Comparison of ENCODE assay signal across 19 mouse cellular contexts in the genomic region with DNA sequence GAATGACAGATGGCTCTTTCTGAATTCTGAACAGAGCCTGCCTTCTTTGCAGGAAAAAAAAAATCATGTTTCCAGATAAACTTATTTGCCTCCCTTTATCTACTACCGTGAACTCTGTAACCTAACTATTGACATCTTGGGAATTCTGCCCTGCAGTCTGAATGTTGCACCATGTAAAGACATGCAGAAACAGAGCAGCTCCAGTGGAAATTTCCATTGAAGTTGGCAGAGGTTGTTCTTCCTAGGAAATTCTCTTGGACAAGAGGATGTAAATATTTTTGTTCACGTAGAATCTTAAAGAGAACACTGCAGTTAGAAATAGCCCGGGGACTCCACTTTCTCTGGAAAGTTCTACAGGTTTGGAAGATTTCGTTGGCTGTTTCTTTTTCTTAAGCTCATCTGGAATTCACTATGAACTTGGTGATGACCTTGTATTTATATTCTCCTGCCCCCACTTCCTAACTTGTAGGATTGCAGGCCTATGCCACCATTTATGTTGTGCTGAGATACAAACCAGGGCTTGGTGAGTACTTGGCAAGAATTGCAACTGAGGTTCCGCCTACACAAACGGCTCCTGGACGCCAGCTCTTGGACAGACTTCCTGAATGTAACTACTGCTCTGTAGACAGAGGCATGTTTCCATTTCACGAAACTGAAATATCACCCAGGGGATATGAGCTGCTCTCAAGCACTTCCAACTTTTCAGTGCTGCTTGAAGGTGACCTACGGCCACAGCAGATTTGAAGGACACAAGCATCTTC.
DNase-seq lines count a peak whose midpoint lies in the region; ATAC-seq and TF ChIP-seq lines count a peak whose summit lies in the region.
"Had no signal": no experiment of that assay in that cellular context is flagged by ENCODE, and none has a peak within 500 bp of the region (broad histone marks: within the 10 kb centered on the region; RNA-seq: fewer than 3 reads in every experiment).

No protein-coding gene starts in this region.

- no peak for DNase-seq in heart, adult 2 months
- peak; percentile 26 for DNase-seq in layer of hippocampus, adult 11-12 months (ENCODE audit: low spot score)
- DNase-seq in layer of hippocampus, adult 9-10 months (ENCODE audit: low spot score): no peak
- peak; percentile 39 to 64 for DNase-seq in right cerebral cortex, adult 2 months (ENCODE audit: low spot score in 2 of 2)
- no peak for DNase-seq in right cerebral cortex, postnatal 4 days
- no peak for DNase-seq in midbrain, embryonic 14.5 days
- DNase-seq in thymus, postnatal 10 days (ENCODE audit: low spot score in 2 of 2): no peak
- DNase-seq: adrenal gland, postnatal 14 days; cerebellum, postnatal 25 days; gastrocnemius, postnatal 25 days; kidney, postnatal 36 days; thymus, postnatal 36 days had no signal

- intact Hi-C loops in heart, adult 2 months (cut with DNase I): no loop called here

- H3K4me1 ChIP-seq in heart, embryonic 12.5 days (replicated peaks): peaks cover 13% of the 10 kb centered on the region
- H3K4me1 ChIP-seq in heart, adult 2 months (ENCODE audit: control insufficient read depth, insufficient read depth, low read length): peaks cover 4% of the 10 kb centered on the region
- H3K4me1 ChIP-seq in midbrain, embryonic 14.5 days (ENCODE audit: control insufficient read depth, insufficient read depth, low read length): no peaks in the 10 kb centered on the region
- H3K4me1 ChIP-seq: embryonic facial prominence, embryonic 12.5 days; liver, embryonic 15.5 days had no signal

- no peak for TF ChIP-seq CTCF in heart, adult 2 months (IDR thresholded peaks at IDR 0.05)

- H3K4me2 ChIP-seq in heart, embryonic 12.5 days: 0 out of 2 replicates have a peak overlapping the region, but pooled peaks have one; percentile 14
- H3K4me2 ChIP-seq in midbrain, embryonic 14.5 days (ENCODE audit: low read length): no peak overlapping the region
- H3K4me2 ChIP-seq: embryonic facial prominence, embryonic 12.5 days; forebrain, embryonic 15.5 days; hindbrain, embryonic 15.5 days; liver, embryonic 15.5 days; midbrain, embryonic 11.5 days had no signal

- no peak overlapping the region for H3K9ac ChIP-seq in heart, embryonic 12.5 days
- no peak overlapping the region for H3K9ac ChIP-seq in heart, adult 2 months (ENCODE audit: low read depth, low read length)
- no peak overlapping the region for H3K9ac ChIP-seq in midbrain, embryonic 14.5 days (replicated peaks; ENCODE audit: low read length)
- H3K9ac ChIP-seq: embryonic facial prominence, embryonic 12.5 days; forebrain, embryonic 15.5 days; hindbrain, embryonic 15.5 days; liver, embryonic 15.5 days had no signal

- peaks cover 5% of the 10 kb centered on the region; the same call in 1 of the 2 replicates for H3K27me3 ChIP-seq in heart, embryonic 12.5 days (replicated peaks)
- no peaks in the 10 kb centered on the region for H3K27me3 ChIP-seq in heart, adult 2 months (ENCODE audit: control insufficient read depth, insufficient read depth, low read length)
- no peaks in the 10 kb centered on the region for H3K27me3 ChIP-seq in midbrain, embryonic 14.5 days (ENCODE audit: control insufficient read depth, insufficient read depth, low read length)
- H3K27me3 ChIP-seq: embryonic facial prominence, embryonic 12.5 days; forebrain, embryonic 15.5 days; hindbrain, embryonic 15.5 days; liver, embryonic 15.5 days had no signal

- H3K36me3 ChIP-seq in heart, embryonic 12.5 days: no peaks in the 10 kb centered on the region
- H3K36me3 ChIP-seq in heart, adult 2 months (ENCODE audit: control insufficient read depth, insufficient read depth, low read length): no peaks in the 10 kb centered on the region
- no peaks in the 10 kb centered on the region for H3K36me3 ChIP-seq in midbrain, embryonic 14.5 days (ENCODE audit: control insufficient read depth, insufficient read depth, low read length)
- H3K36me3 ChIP-seq: embryonic facial prominence, embryonic 12.5 days; forebrain, embryonic 15.5 days; G1E; hindbrain, embryonic 15.5 days; liver, embryonic 15.5 days had no signal

- peak; percentile 61 for ATAC-seq in heart, embryonic 12.5 days (ENCODE audit: insufficient number of reproducible peaks, low FRiP score)
- no peak for ATAC-seq in midbrain, embryonic 14.5 days (ENCODE audit: low FRiP score, low TSS enrichment)

- no peak overlapping the region for H3K4me3 ChIP-seq in heart, embryonic 12.5 days
- H3K4me3 ChIP-seq in heart, adult 2 months: no peak overlapping the region
- no peak overlapping the region for H3K4me3 ChIP-seq in midbrain, embryonic 14.5 days (replicated peaks; ENCODE audit: low read depth, low read length)
- H3K4me3 ChIP-seq: embryonic facial prominence, embryonic 12.5 days; forebrain, embryonic 15.5 days; hindbrain, embryonic 15.5 days; liver, embryonic 15.5 days had no signal

- TF ChIP-seq EP300 in heart, adult 2 months (IDR thresholded peaks at IDR 0.05; ENCODE audit: insufficient read depth, low read depth, low read length): no peak

- H3K27ac ChIP-seq in heart, embryonic 12.5 days (ENCODE audit: poor library complexity, severe bottlenecking): peak overlapping the region; percentile 53
- no peak overlapping the region for H3K27ac ChIP-seq in heart, adult 2 months
- H3K27ac ChIP-seq in midbrain, embryonic 14.5 days (replicated peaks; ENCODE audit: low read depth, low read length): no peak overlapping the region
- H3K27ac ChIP-seq: embryonic facial prominence, embryonic 12.5 days; forebrain, embryonic 15.5 days; hindbrain, embryonic 15.5 days; liver, embryonic 15.5 days had no signal

- H3K9me3 ChIP-seq in heart, embryonic 12.5 days (replicated peaks): no peaks in the 10 kb centered on the region
- H3K9me3 ChIP-seq in midbrain, embryonic 14.5 days (ENCODE audit: control insufficient read depth, low read length): no peaks in the 10 kb centered on the region
- H3K9me3 ChIP-seq: embryonic facial prominence, embryonic 12.5 days; forebrain, embryonic 15.5 days; hindbrain, embryonic 15.5 days; liver, embryonic 15.5 days had no signal

- WGBS in heart, embryonic 12.5 days: 54% methylated on average over 9 of the region's 9 CpGs
- WGBS in heart, adult 2 months: 28% methylated on average over 9 of the region's 9 CpGs
- WGBS in midbrain, embryonic 14.5 days: 92% methylated on average over 9 of the region's 9 CpGs

- no peaks in the 10 kb centered on the region for H3K79me2 ChIP-seq in heart, adult 2 months (replicated peaks; ENCODE audit: control insufficient read depth, insufficient read depth, low read length)

- no peak for TF ChIP-seq POLR2A in heart, adult 2 months (IDR thresholded peaks at IDR 0.05; ENCODE audit: insufficient read depth, low read depth, low read length)

Comparison
In these comparisons a context has a peak if more than half of its experiments do, and no peak if none do; other contexts are left out.
1. DNase-seq: peak in layer of hippocampus, adult 11-12 months (single experiment) and right cerebral cortex, adult 2 months (2 of 2); none in heart, adult 2 months (0 of 2), layer of hippocampus, adult 9-10 months (single experiment), right cerebral cortex, postnatal 4 days (single experiment), midbrain, embryonic 14.5 days (single experiment) and thymus, postnatal 10 days (0 of 2).